19 mouse cellular contexts compared by ENCODE assay signal in genomic region chr6:104939134-104939533, GRCm38 (mm10).
DNase-seq lines count a peak whose midpoint lies in the region; ATAC-seq lines count a peak whose summit lies in the region.
"Had no signal": no experiment of that assay in that cellular context is flagged by ENCODE, and none has a peak within 500 bp of the region (broad histone marks: within the 10 kb centered on the region; RNA-seq: fewer than 3 reads in every experiment).

No protein-coding gene starts in this region.

- no peak overlapping the region for H3K27ac ChIP-seq in hindbrain, embryonic 11.5 days (ENCODE audit: low read depth, low read length)
- no peak overlapping the region for H3K27ac ChIP-seq in hindbrain, embryonic 16.5 days (ENCODE audit: low read depth, low read length)
- no peak overlapping the region for H3K27ac ChIP-seq in midbrain, embryonic 11.5 days (ENCODE audit: low read depth, low read length)
- H3K27ac ChIP-seq in midbrain, embryonic 13.5 days: no peak overlapping the region
- H3K27ac ChIP-seq: embryonic facial prominence, embryonic 12.5 days; heart, embryonic 13.5 days; limb, embryonic 12.5 days; neural tube, embryonic 13.5 days had no signal

- no peak for DNase-seq in hindbrain, embryonic 11.5 days (ENCODE audit: low spot score)
- DNase-seq in midbrain, embryonic 11.5 days (ENCODE audit: low spot score, missing footprints): no peak
- DNase-seq in ZHBTc4 (ENCODE audit: low read depth, low spot score): peak; percentile 4
- peak; percentile 1 for DNase-seq in retina, postnatal 1 day
- no peak for DNase-seq in urinary bladder, adult 2 months (ENCODE audit: low spot score)
- no peak for DNase-seq in heart, postnatal 36 days
- DNase-seq: kidney, adult 11 months; kidney, postnatal 4 days; layer of hippocampus, postnatal 36 days; lung, adult 2 months; lung, postnatal 4 days; thymus, adult 18-20 months had no signal

- H3K36me3 ChIP-seq in hindbrain, embryonic 11.5 days (ENCODE audit: control insufficient read depth, insufficient read depth, low read length): no peaks in the 10 kb centered on the region
- H3K36me3 ChIP-seq in hindbrain, embryonic 16.5 days (ENCODE audit: control insufficient read depth, insufficient read depth, low read length): no peaks in the 10 kb centered on the region
- no peaks in the 10 kb centered on the region for H3K36me3 ChIP-seq in midbrain, embryonic 11.5 days (ENCODE audit: control insufficient read depth, insufficient read depth, low read length)
- H3K36me3 ChIP-seq in midbrain, embryonic 13.5 days: no peaks in the 10 kb centered on the region
- H3K36me3 ChIP-seq: embryonic facial prominence, embryonic 12.5 days; heart, embryonic 13.5 days; limb, embryonic 12.5 days; neural tube, embryonic 13.5 days had no signal

- intact Hi-C loops in heart, postnatal 36 days (cut with DNase I): no loop called here

- H3K9me3 ChIP-seq in hindbrain, embryonic 11.5 days (ENCODE audit: control insufficient read depth, low read length): no peaks in the 10 kb centered on the region
- H3K9me3 ChIP-seq in hindbrain, embryonic 16.5 days (ENCODE audit: control insufficient read depth, low read length): no peaks in the 10 kb centered on the region
- no peaks in the 10 kb centered on the region for H3K9me3 ChIP-seq in midbrain, embryonic 11.5 days (ENCODE audit: control insufficient read depth, low read length)
- H3K9me3 ChIP-seq in midbrain, embryonic 13.5 days: no peaks in the 10 kb centered on the region
- H3K9me3 ChIP-seq: embryonic facial prominence, embryonic 12.5 days; heart, embryonic 13.5 days; limb, embryonic 12.5 days; neural tube, embryonic 13.5 days had no signal

- H3K27me3 ChIP-seq in hindbrain, embryonic 11.5 days (ENCODE audit: control insufficient read depth, insufficient read depth, low read length): no peaks in the 10 kb centered on the region
- no peaks in the 10 kb centered on the region for H3K27me3 ChIP-seq in hindbrain, embryonic 16.5 days (replicated peaks; ENCODE audit: control insufficient read depth, insufficient read depth, low read length)
- H3K27me3 ChIP-seq in midbrain, embryonic 11.5 days (ENCODE audit: control insufficient read depth, insufficient read depth, low read length): no peaks in the 10 kb centered on the region
- H3K27me3 ChIP-seq in midbrain, embryonic 13.5 days: no peaks in the 10 kb centered on the region
- H3K27me3 ChIP-seq: embryonic facial prominence, embryonic 12.5 days; heart, embryonic 13.5 days; limb, embryonic 12.5 days; neural tube, embryonic 13.5 days had no signal

- no peak overlapping the region for H3K4me2 ChIP-seq in hindbrain, embryonic 11.5 days (replicated peaks; ENCODE audit: low read depth, low read length)
- no peak overlapping the region for H3K4me2 ChIP-seq in hindbrain, embryonic 16.5 days (ENCODE audit: low read length)
- no peak overlapping the region for H3K4me2 ChIP-seq in midbrain, embryonic 11.5 days
- H3K4me2 ChIP-seq in midbrain, embryonic 13.5 days (replicated peaks): no peak overlapping the region
- H3K4me2 ChIP-seq: embryonic facial prominence, embryonic 12.5 days; heart, embryonic 13.5 days; limb, embryonic 12.5 days; neural tube, embryonic 13.5 days had no signal

- WGBS in hindbrain, embryonic 11.5 days: 89% methylated on average over 1 of the region's 1 CpGs
- 93% methylated on average over 1 of the region's 1 CpGs for WGBS in hindbrain, embryonic 16.5 days
- 94% methylated on average over 1 of the region's 1 CpGs for whole genome bisulfite sequencing in midbrain, embryonic 11.5 days
- 100% methylated on average over 1 of the region's 1 CpGs for WGBS in midbrain, embryonic 13.5 days

- H3K4me3 ChIP-seq in hindbrain, embryonic 11.5 days (ENCODE audit: low read depth, low read length): no peak overlapping the region
- no peak overlapping the region for H3K4me3 ChIP-seq in hindbrain, embryonic 16.5 days (ENCODE audit: low read length)
- no peak overlapping the region for H3K4me3 ChIP-seq in midbrain, embryonic 11.5 days (ENCODE audit: low read depth, low read length)
- no peak overlapping the region for H3K4me3 ChIP-seq in midbrain, embryonic 13.5 days (replicated peaks)
- H3K4me3 ChIP-seq: embryonic facial prominence, embryonic 12.5 days; heart, embryonic 13.5 days; limb, embryonic 12.5 days; neural tube, embryonic 13.5 days had no signal

- no peaks in the 10 kb centered on the region for H3K4me1 ChIP-seq in hindbrain, embryonic 11.5 days (replicated peaks; ENCODE audit: control insufficient read depth, insufficient read depth, low read length)
- H3K4me1 ChIP-seq in hindbrain, embryonic 16.5 days (ENCODE audit: control insufficient read depth, insufficient read depth, low read depth, low read length): no peaks in the 10 kb centered on the region
- no peaks in the 10 kb centered on the region for H3K4me1 ChIP-seq in midbrain, embryonic 11.5 days (ENCODE audit: control insufficient read depth, insufficient read depth, low read length)
- no peaks in the 10 kb centered on the region for H3K4me1 ChIP-seq in midbrain, embryonic 13.5 days (replicated peaks)
- H3K4me1 ChIP-seq: embryonic facial prominence, embryonic 12.5 days; heart, embryonic 13.5 days; limb, embryonic 12.5 days; neural tube, embryonic 13.5 days had no signal

- H3K9ac ChIP-seq in hindbrain, embryonic 11.5 days (ENCODE audit: low read depth, low read length): no peak overlapping the region
- no peak overlapping the region for H3K9ac ChIP-seq in hindbrain, embryonic 16.5 days (ENCODE audit: low read depth, low read length)
- H3K9ac ChIP-seq in midbrain, embryonic 11.5 days (ENCODE audit: low read length): no peak overlapping the region
- H3K9ac ChIP-seq in midbrain, embryonic 13.5 days (replicated peaks): no peak overlapping the region
- H3K9ac ChIP-seq: embryonic facial prominence, embryonic 12.5 days; heart, embryonic 13.5 days; limb, embryonic 12.5 days; neural tube, embryonic 13.5 days had no signal

- peak; percentile 47; the same call in 1 of the 2 replicates for ATAC-seq in hindbrain, embryonic 11.5 days (ENCODE audit: low FRiP score)
- ATAC-seq in hindbrain, embryonic 16.5 days: no peak
- 0 out of 2 replicates have a peak, but pooled peaks have one; percentile 7 for ATAC-seq in midbrain, embryonic 11.5 days (ENCODE audit: low FRiP score)
- no peak for ATAC-seq in midbrain, embryonic 13.5 days
- ATAC-seq: CD4-positive, CD25-positive, alpha-beta regulatory T cell, adult 4 months had no signal

Comparison
In these comparisons a context has a peak if more than half of its experiments do, and no peak if none do; other contexts are left out.
1. ATAC-seq: peak in hindbrain, embryonic 11.5 days (single experiment) and midbrain, embryonic 11.5 days (single experiment); none in hindbrain, embryonic 16.5 days (single experiment) and midbrain, embryonic 13.5 days (single experiment).
2. DNase-seq: peak in ZHBTc4 (single experiment) and retina, postnatal 1 day (single experiment); none in hindbrain, embryonic 11.5 days (single experiment), midbrain, embryonic 11.5 days (single experiment), urinary bladder, adult 2 months (single experiment) and heart, postnatal 36 days (0 of 2).